Mouse (Mus musculus): ENCODE measurements at regions not wholly inside any gene's neighbourhood (a gene's known extent, or its start where the extent isn't known, plus 50 kb on each side); places are given as distances from the start of the nearest gene placed in this dataset.

- no peak for DNase-seq
Observed at GRCm38 (mm10) chr12:90946528-90946918, 208.3 kb upstream of the Dio2 start.

GRCm38 (mm10) chr12:90945743-90946527 is 207.7 kb upstream of the Dio2 start:
- peak in 1 of 2 experiments; percentile 6 for DNase-seq

- DNase-seq = no peak
Observed at GRCm38 (mm10) chr12:90932684-90933083, 194.4 kb upstream of the Dio2 start.

DNA sequence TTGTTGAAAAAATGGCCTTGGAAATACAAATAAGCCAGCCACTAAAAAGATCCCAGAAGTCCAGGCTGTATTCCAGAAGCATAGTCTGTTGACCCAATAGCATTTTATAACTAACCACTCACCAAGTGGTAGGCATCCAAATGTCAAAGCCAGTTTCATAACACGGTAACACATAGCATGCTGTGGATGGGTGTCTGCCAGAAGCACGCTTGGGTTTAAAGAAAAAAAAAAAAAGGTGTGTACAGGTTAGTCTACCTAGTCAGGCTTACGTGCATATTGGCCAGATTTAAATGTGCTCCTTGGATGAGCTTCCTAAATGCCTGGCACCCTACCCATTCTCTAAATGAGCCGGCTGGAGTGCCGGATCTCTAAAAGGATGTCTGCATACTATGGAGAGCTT is 194.0 kb upstream of the Dio2 start:
- peak; percentile 71 to 76 for DNase-seq

GRCm38 (mm10) chr12:90930091-90930715 is 192.0 kb upstream of the Dio2 start:
- no peak for DNase-seq

- DNase-seq = no peak
Observed at GRCm38 (mm10) chr12:90923603-90924002, 185.4 kb upstream of the Dio2 start.

GRCm38 (mm10) chr12:90923148-90923547 is 184.9 kb upstream of the Dio2 start:
- DNase-seq = no peak

- no peak for DNase-seq
Observed at GRCm38 (mm10) chr12:90921227-90921626, 183.0 kb upstream of the Dio2 start.

GRCm38 (mm10) chr12:90915929-90916713 is 177.9 kb upstream of the Dio2 start:
- DNase-seq = peak; percentile 53 to 63

GRCm38 (mm10) chr12:90903991-90904390 is 165.8 kb upstream of the Dio2 start:
- DNase-seq = peak in 1 of 2 experiments; percentile 30

DNA sequence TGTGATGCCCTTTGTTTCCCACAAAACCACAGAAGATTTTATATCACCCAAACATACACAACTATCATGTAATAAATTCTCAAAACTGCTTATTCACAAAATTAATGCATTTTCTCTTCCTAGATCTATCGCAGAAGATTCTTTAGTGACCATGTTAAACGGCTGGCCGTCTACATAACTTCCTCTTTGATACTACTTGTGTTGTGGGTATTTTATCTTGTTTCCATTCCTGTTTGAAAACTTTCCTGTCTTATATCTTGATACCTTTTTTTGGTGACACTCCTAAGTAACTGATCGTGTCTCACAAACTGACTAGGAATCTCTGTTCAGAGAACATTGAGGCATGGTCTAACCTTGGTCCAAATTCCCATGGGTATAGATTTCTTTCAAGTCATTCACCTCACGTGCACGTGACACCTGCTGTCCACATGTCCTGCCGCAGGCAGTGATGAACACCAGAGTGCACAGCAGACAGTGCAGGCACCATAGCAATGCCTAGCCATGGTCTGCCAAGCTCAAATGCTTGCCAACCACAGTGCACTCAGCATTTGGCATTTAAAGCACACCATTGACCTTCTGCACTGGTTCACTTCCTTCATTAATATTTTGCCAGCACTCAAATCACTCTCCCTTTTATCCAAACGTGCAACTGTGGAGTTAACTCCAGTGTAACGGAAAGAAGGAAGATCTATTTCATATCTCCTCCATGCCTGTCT is 155.6 kb upstream of the Dio2 start:
- peak; percentile 26 to 38 for DNase-seq

- DNase-seq = no peak
Observed at GRCm38 (mm10) chr12:90876230-90877005, 138.2 kb upstream of the Dio2 start.

DNA sequence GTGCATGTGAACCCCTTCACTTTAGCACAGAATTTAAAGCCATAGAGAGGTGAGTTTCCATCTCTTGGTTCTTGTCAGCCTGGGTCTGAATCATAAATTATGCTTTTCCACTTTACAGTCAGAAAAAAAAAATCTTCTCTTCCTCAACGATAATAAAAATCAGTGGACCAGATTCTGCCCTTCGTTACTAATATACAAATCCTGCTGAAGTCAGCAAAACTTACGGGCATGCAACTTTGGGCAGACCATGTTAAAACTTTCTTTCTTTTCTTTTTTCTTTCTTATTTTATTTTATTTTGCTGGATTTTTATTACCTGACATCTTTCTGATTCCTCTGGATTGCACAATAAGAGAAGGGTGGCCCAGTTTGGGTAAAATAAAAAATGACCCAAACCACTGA is 136.6 kb upstream of the Dio2 start:
- DNase-seq = no peak

- DNase-seq = no peak
Observed at GRCm38 (mm10) chr12:90873959-90874358, 135.7 kb upstream of the Dio2 start.

- DNase-seq = no peak
Observed at GRCm38 (mm10) chr12:90866597-90866996, 128.4 kb upstream of the Dio2 start.

- DNase-seq = no peak
Observed at GRCm38 (mm10) chr12:90862632-90863031, 124.4 kb upstream of the Dio2 start.

DNA sequence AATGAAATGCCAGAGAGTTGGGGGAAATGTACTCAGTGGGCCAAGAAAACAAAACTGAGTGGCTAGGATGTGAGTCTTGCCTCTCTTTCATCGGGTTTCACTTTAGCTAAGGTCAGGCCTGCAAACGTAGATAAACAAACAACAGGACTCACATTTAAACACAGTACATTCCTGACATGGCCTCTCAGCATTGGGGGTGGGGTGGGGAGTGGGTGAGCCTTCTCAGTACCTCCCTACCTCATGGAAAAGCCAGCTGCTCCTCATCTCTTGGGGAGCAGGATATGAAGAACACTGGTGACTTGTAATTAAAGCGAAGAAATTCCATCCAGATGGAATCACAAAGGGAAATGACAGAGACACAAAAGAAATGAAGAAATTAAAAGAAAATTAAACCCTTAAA is 119.5 kb upstream of the Dio2 start:
- no peak for DNase-seq

DNA sequence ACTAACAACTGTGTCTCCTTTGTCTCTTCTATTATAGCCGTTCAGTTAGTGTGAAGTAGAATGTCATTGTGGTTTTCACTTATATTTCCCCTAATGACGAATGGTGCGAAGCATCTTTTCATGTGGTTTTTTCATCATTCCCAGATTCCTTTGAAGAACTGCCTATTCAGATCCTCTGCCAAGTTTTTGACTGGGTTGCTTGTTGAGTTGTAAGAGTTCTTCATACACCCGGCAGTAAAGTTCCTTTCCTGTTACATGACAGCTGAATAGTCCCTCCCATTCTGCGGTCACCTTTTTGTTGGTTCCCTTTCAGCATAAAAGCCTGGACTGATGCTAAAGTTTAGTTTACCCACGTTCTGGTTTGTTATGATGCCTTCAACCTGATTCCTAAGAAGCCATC is 72.4 kb upstream of the Dio2 start:
- no peak for DNase-seq

DNA sequence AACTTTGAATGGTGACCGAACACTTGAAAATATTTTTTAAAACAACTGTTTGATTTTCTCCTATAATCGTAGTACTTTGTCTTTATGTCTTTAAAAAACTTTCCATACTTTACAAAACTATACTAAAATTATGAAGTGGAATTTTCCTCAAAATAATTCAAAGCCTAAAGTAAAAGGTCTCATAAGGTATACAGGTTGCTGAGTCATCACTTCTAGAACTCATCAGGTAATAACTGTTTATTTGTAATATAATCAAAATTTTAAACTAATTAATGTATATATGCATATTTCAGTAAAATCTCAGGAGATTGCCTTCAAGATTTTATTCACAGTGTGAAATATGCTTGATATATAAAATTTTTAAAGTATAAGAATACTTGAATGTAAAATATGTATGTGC is 52.3 kb upstream of the Dio2 start:
- no peak for DNase-seq

Data from cerebellum, postnatal 10 days (tissue).